Mouse (Mus musculus) ES-E14 (cell line): ENCODE results near the gene Spata3. TPM values are rescaled to one million over a fixed set of nuclear protein-coding genes. Genes with fewer than 3 reads are reported as not detected.
"Not testable (repeated sequence)": the region's sequence is repeated elsewhere in the genome, so short reads cannot be mapped to it uniquely, and the experiment has no call there.

Source experiments
- DNase-seq: peaks from one replicate; pipeline ENCODE4 v3.0.0-alpha.2; 2013; ENCODE audit warnings: low read depth, low spot score
- H3K27ac ChIP-seq: 2 replicates; pipeline ENCODE4 v1.5.1; 2012; ENCODE audit warnings: low read depth, mild to moderate bottlenecking, low read length, moderate library complexity, mixed read lengths; ENCODE audit not compliant: poor library complexity, insufficient read depth, severe bottlenecking
- H3K36me3 ChIP-seq: 2 replicates; pipeline ENCODE4 v1.6.1; 2012; ENCODE audit warnings: mild to moderate bottlenecking, low read length, moderate library complexity, mixed read lengths; ENCODE audit not compliant: control insufficient read depth, poor library complexity, insufficient read depth, severe bottlenecking
- H3K4me1 ChIP-seq, 2 experiments: fragments of 150-350 bp in 1 of 2; sonication (generic) in 1 of 2; 2 replicates each; pipeline ENCODE4 v1.6.1; 2012; ENCODE audit warnings: low read length in 2 of 2, mild to moderate bottlenecking in 1 of 2, mixed read lengths in 1 of 2; ENCODE audit not compliant: control insufficient read depth in 2 of 2, insufficient read depth in 2 of 2, poor library complexity in 1 of 2
- H3K4me3 ChIP-seq, 2 experiments: fragments of 150-350 bp in 1 of 2; sonication (generic) in 1 of 2; 2 replicates each; pipeline ENCODE4 v1.5.1; 2012; ENCODE audit warnings: low read length in 2 of 2, low read depth in 1 of 2, mild to moderate bottlenecking in 1 of 2, mixed read lengths in 1 of 2; ENCODE audit not compliant: insufficient read depth in 1 of 2, poor library complexity in 1 of 2, severe bottlenecking in 1 of 2
- H3K9ac ChIP-seq: 2 replicates; pipeline ENCODE4 v1.6.1; 2012; ENCODE audit warnings: low read depth, mild to moderate bottlenecking, low read length, mixed read lengths; ENCODE audit not compliant: poor library complexity, insufficient read depth, severe bottlenecking
- H3K9me3 ChIP-seq: fragments of 150-350 bp; sonication (generic); 2 replicates; pipeline ENCODE4 v1.6.1; 2012; ENCODE audit warnings: low read depth, mild to moderate bottlenecking, low read length; ENCODE audit not compliant: control insufficient read depth, insufficient read depth
- CHD2 ChIP-seq: IDR thresholded peaks from 2 replicates; pipeline ENCODE4 v1.6.1; 2014; ENCODE audit warnings: mild to moderate bottlenecking, low read depth, low read length, inconsistent platforms
- HCFC1 ChIP-seq: IDR thresholded peaks from 2 replicates; pipeline ENCODE4 v1.6.1; 2012; ENCODE audit warnings: low read length, inconsistent platforms, borderline replicate concordance; ENCODE audit not compliant: insufficient read depth
- MAFK ChIP-seq: IDR thresholded peaks from 2 replicates; pipeline ENCODE4 v1.6.1; 2014; ENCODE audit warnings: mild to moderate bottlenecking, low read depth, low read length, inconsistent platforms; ENCODE audit not compliant: insufficient read depth
- ZC3H11A ChIP-seq: IDR thresholded peaks from 2 replicates; pipeline ENCODE4 v1.6.1; 2012; ENCODE audit warnings: low read depth, mild to moderate bottlenecking, inconsistent platforms, low read length, borderline replicate concordance
- ZNF384 ChIP-seq: IDR thresholded peaks from 2 replicates; pipeline ENCODE4 v1.6.1; 2012; ENCODE audit warnings: low read depth, low read length, inconsistent platforms
- in situ Hi-C, 2 experiments: fragments of 600-800 bp; cut with MboI; formaldehyde crosslinking; loops; one replicate each; pipeline ENCODE4 v1.15.1; 2025; ENCODE audit warnings: low sequenced_read_pairs in 2 of 2, inconsistent platforms in 1 of 2; ENCODE audit not compliant: unreplicated experiment in 2 of 2
- total RNA-seq: library from RNA; depleted of rRNA; stranded (reverse); fragments of 300-350 nt; gene quantifications from 2 replicates; pipeline ENCODE4 v1.2.3, GENCODE M21; 2012

Spata3 gene
- total RNA-seq, 1 experiment = not detected

- Histone ChIP-seq H3K27ac (no peak overlapping the region), H3K36me3 (no peaks in the 10 kb centered on the region), H3K4me3 (no peak overlapping the region), H3K4me1 (no peaks in the 10 kb centered on the region), H3K9ac (no peak overlapping the region), H3K9me3 (no peaks in the 10 kb centered on the region)
- in situ Hi-C loops = no loop called here
- no peak for DNase-seq
- no peak for TF ChIP-seq CHD2
- TF ChIP-seq ZC3H11A = no peak
- TF ChIP-seq MAFK = no peak
- TF ChIP-seq ZNF384 = no peak
- TF ChIP-seq HCFC1 = no peak
Observed at GRCm38 (mm10) chr1:85973468-85973877, 43.1 kb upstream of the Spata3 start.

DNA sequence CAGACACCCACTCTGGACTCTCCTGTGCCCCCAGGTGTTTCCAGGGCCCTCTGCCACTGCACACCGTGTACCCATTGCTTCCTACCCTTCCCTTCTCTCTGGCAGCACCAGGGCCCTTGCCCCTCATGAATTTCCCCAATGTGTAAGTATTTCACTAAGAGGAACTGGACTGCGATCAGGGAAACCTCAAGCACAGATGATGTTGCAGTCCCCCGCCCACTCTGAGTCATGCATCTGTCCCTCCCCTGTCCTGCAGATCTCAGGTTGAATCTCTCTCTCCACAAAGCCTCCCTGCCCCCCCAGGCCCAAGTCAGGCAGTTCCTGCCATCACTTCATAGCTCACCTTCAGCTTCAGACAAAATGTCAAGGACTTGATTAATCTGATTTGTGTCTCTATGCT is 38.9 kb upstream of the Spata3 start:
- H3K27ac ChIP-seq = no peak overlapping the region
- no peak for TF ChIP-seq ZC3H11A
- TF ChIP-seq ZNF384 = no peak
- no peak for TF ChIP-seq HCFC1
- TF ChIP-seq CHD2 = no peak
- TF ChIP-seq MAFK = no peak
- no peak overlapping the region for H3K4me3 ChIP-seq
- no peaks in the 10 kb centered on the region for H3K4me1 ChIP-seq
- H3K9ac ChIP-seq = no peak overlapping the region
- H3K36me3 ChIP-seq = no peaks in the 10 kb centered on the region
- no peak for DNase-seq
- H3K9me3 ChIP-seq = no peaks in the 10 kb centered on the region
- in situ Hi-C loops = no loop called here

GRCm38 (mm10) chr1:85981738-85982357 is 34.8 kb upstream of the Spata3 start:
- in situ Hi-C loops = no loop called here
- Histone ChIP-seq H3K9me3 (no peaks in the 10 kb centered on the region), H3K9ac (no peak overlapping the region), H3K36me3 (no peaks in the 10 kb centered on the region), H3K27ac (no peak overlapping the region), H3K4me3 (no peak overlapping the region), H3K4me1 (no peaks in the 10 kb centered on the region)
- TF ChIP-seq ZC3H11A (no peak), CHD2 (no peak), ZNF384 (no peak), MAFK (no peak), HCFC1 (no peak)
- DNase-seq = no peak

GRCm38 (mm10) chr1:85985784-85986183 is 30.8 kb upstream of the Spata3 start:
- Histone ChIP-seq H3K27ac (no peak overlapping the region), H3K9ac (no peak overlapping the region), H3K9me3 (no peaks in the 10 kb centered on the region), H3K36me3 (no peaks in the 10 kb centered on the region), H3K4me1 (no peaks in the 10 kb centered on the region), H3K4me3 (no peak overlapping the region)
- in situ Hi-C loops = no loop called here
- no peak for DNase-seq
- TF ChIP-seq HCFC1 (no peak), ZC3H11A (no peak), MAFK (no peak), CHD2 (no peak), ZNF384 (no peak)

DNA sequence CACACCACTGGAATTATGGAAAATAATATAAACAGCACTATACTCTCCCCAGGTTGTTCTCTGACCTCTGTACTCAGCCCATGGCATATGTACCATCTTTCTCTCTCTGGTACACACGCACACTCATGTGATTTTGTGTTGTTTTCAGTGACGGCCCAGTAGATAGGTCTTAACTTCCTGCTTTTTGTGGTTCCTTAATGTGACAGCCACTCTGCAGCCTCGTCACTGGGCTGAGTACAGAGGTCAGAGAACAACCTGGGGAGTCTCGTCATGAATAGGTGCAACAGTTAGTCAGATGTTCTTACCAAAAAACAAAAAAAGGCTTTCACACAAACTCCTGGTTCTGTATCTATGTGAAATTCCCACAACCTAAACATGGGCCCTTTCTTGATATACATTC is 28.3 kb upstream of the Spata3 start:
- H3K27ac ChIP-seq = no peak overlapping the region
- no peak for TF ChIP-seq ZC3H11A
- no peak for TF ChIP-seq HCFC1
- TF ChIP-seq MAFK = no peak
- TF ChIP-seq CHD2 = no peak
- no peak for TF ChIP-seq ZNF384

GRCm38 (mm10) chr1:85988882-85989281 is 27.7 kb upstream of the Spata3 start:
- H3K9ac ChIP-seq, H3K36me3 ChIP-seq, H3K27ac ChIP-seq, H3K4me3 ChIP-seq, DNase-seq, H3K4me1 ChIP-seq, in situ Hi-C loops, H3K9me3 ChIP-seq: not testable (repeated sequence)

More for the DNA sequence above, 28.3 kb upstream of the Spata3 start:
- Histone ChIP-seq H3K9ac (no peak overlapping the region), H3K36me3 (no peaks in the 10 kb centered on the region), H3K4me3 (no peak overlapping the region), H3K4me1 (peaks cover 2 to 4% of the 10 kb centered on the region in 2 experiments; a peak in 3 of 4 replicates), H3K9me3 (no peaks in the 10 kb centered on the region)
- no peak for DNase-seq
- in situ Hi-C loops = no loop called here
